Mouse (Mus musculus): ENCODE data around the gene Pycr1. TPM values are rescaled to one million over a fixed set of nuclear protein-coding genes. Genes with fewer than 3 reads are reported as not detected.

The Pycr1 gene
- polyA plus RNA-seq, 1 experiment from 2014 or later = 25.4 TPM

DNA sequence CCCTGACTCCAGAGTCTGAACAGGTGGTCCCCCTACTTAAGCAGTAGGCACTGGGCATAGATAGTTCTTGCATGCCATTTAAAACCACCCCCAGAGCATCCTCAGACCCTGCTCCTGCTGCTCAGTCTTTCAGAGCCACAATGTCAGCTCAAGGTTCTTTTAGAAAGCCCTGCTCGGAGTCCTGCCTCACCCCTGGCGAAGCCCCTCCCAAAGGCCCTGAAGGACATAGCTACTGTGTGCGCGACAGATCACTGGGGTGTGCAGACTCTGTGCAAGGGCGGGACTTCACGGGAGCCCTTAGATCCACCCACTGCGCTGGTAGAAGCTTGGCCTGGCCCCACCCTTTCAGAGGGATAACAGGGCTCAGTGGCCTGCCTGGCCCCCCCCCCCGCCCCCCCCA lies 34.3 kb downstream of the Pycr1 start:
- H3K9me3 ChIP-seq = no peaks in the 10 kb centered on the region
- H3K36me3 ChIP-seq = peaks cover 49% of the 10 kb centered on the region
- H3K27me3 ChIP-seq = 0 out of 2 replicates have a peak, but pooled peaks cover 10% of the 10 kb centered on the region
- peak overlapping the region; percentile 75; the same call in 1 of the 2 replicates for H3K4me2 ChIP-seq
- 40% methylated on average over 8 of the region's 8 CpGs for WGBS
- no peak; the same call in 1 of the 2 replicates for ATAC-seq (ENCODE audit: borderline replicate concordance, extremely low read depth, low FRiP score, low TSS enrichment)
- H3K4me1 ChIP-seq = peaks cover 26% of the 10 kb centered on the region
- H3K4me3 ChIP-seq = no peak overlapping the region
- no peak overlapping the region for H3K27ac ChIP-seq
- no peak overlapping the region for H3K9ac ChIP-seq

DNA sequence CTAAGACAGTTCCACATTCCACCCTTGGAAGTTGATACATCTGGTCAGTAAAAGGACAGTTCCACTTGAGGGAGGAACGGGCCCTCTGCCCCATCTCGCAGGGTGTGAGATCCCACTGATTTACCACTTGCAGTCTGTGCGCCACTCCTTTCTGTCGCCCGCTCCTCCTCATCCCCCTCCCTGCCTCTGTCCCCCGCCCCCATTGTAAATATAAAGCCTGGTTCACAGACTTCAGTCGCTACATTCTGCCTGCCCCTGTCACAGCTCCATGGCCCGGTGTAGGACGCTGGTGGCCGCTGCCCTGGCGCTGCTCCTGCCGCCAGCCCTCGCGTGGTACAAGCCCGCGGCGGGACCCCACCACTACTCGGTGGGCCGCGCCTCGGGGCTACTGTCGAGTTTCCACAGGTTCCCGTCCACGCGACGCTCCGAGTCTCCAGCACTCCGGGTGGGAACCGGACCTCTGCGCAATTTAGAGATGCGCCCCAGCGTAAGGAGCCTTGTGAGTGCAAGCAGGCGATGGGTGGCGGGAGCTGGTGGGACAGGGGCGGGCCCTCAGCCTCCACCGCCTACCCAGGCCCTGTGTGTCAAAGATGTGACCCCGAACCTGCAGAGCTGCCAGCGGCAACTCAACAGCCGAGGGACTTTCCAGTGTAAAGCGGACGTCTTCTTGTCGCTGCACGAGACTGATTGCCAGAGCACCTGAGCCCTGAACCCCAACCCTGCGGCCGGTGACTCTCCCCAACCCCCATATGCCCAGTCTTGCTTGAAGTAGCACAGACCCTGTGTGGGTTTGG lies 35.1 kb downstream of the Pycr1 start, which contains the start of gene Npb:
Gene Npb, plus strand, starts transcription at position 237 of the 794 bp plus-strand sequence.
- no peak for ATAC-seq (ENCODE audit: borderline replicate concordance, extremely low read depth, low FRiP score, low TSS enrichment)
- no peaks in the 10 kb centered on the region for H3K9me3 ChIP-seq
- peak within 1 kb of the TSS; percentile 37; the same call in 1 of the 2 replicates for H3K9ac ChIP-seq
- 0 out of 2 replicates have a peak within 1 kb of the TSS, but pooled peaks have one; percentile 9 for H3K27ac ChIP-seq
- 3% methylated on average over 45 of the region's 45 CpGs for WGBS
- H3K27me3 ChIP-seq = 0 out of 2 replicates have a peak, but pooled peaks cover 10% of the 10 kb centered on the region
- H3K36me3 ChIP-seq = peaks cover 52% of the 10 kb centered on the region
- peak within 1 kb of the TSS; percentile 31 for H3K4me3 ChIP-seq
- peak within 1 kb of the TSS; percentile 75 for H3K4me2 ChIP-seq
- H3K4me1 ChIP-seq = peaks cover 26% of the 10 kb centered on the region

DNA sequence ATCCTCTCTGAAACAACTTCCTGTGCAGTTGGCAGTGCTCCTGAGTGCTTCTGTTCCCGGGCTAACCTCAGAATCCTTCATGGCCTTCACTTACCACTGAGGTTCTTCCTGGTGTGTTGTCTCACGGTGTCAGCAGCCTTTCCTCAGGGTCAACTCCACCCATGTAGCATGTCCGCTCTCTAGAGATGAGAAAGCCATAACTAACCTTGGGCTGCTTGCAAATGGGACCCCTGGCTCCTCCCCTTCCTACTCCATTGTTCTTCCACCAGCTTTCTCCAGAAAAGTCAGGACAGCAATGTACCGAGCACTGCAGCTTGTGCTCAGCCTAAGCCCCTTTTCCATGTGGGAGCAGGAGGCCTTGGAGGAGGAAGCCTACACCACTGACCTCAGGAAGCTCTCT lies 36.8 kb downstream of the Pycr1 start:
- H3K4me3 ChIP-seq = no peak overlapping the region
- H3K36me3 ChIP-seq = peaks cover 52% of the 10 kb centered on the region
- H3K9me3 ChIP-seq = no peaks in the 10 kb centered on the region
- H3K9ac ChIP-seq = no peak overlapping the region
- H3K4me1 ChIP-seq = peaks cover 26% of the 10 kb centered on the region
- H3K4me2 ChIP-seq = no peak overlapping the region
- 69% methylated on average over 4 of the region's 4 CpGs for WGBS
- H3K27ac ChIP-seq = peak overlapping the region; percentile 9
- 0 out of 2 replicates have a peak, but pooled peaks cover 10% of the 10 kb centered on the region for H3K27me3 ChIP-seq
- ATAC-seq (ENCODE audit: borderline replicate concordance, extremely low read depth, low FRiP score, low TSS enrichment) = no peak

DNA sequence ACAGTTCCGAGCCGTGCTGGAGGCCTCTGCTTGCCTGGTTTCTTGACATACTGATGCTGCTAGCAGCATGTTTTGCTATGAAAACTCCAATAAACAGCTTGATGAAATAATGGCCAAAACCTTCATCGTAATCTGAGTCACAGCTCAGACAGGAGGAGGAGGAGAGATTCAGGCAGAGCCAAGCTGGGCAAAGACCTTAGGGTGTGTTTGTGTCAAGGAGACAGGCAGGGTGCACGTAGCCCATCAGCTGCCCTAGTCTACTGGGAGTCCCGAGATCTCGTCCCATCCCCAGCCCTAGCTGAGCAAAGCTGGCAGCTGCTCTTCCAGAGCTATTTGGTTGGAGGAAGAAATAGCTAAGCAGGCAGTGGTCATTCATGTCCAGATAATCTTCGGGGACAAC lies 37.9 kb downstream of the Pycr1 start:
- no peak for ATAC-seq (ENCODE audit: borderline replicate concordance, extremely low read depth, low FRiP score, low TSS enrichment)
- Histone ChIP-seq H3K4me1 (peaks cover 26% of the 10 kb centered on the region), H3K27ac (no peak overlapping the region), H3K9me3 (no peaks in the 10 kb centered on the region), H3K4me3 (no peak overlapping the region), H3K36me3 (peaks cover 44% of the 10 kb centered on the region), H3K4me2 (no peak overlapping the region), H3K27me3 (0 out of 2 replicates have a peak, but pooled peaks cover 10% of the 10 kb centered on the region), H3K9ac (no peak overlapping the region)
- WGBS = 82% methylated on average over 7 of the region's 7 CpGs

DNA sequence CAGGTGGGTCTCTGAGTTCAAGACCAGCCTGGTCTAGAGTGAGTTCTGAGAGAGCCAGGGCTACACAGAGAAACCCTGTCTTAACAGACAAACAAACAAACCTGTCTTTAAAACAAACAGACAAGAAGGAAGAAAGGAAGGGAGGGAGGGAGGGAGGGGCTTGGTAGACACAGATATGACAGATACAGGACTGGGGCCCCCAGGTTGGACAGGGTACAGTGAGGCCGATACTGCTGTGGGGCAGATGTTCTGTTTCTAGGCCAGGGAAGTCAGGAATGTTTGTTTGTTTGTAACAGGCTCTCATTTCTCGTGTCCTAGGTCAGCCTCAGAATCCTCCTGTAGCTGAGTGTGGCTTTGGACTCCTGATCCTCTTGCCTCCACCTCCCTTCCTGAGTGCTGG lies 40.0 kb downstream of the Pycr1 start:
- Histone ChIP-seq H3K4me3 (no peak overlapping the region), H3K36me3 (peaks cover 49% of the 10 kb centered on the region), H3K4me1 (peaks cover 25% of the 10 kb centered on the region), H3K27ac (no peak overlapping the region), H3K9ac (no peak overlapping the region), H3K27me3 (0 out of 2 replicates have a peak, but pooled peaks cover 1% of the 10 kb centered on the region), H3K4me2 (no peak overlapping the region), H3K9me3 (no peaks in the 10 kb centered on the region)
- 65% methylated on average over 2 of the region's 2 CpGs for WGBS
- no peak for ATAC-seq (ENCODE audit: borderline replicate concordance, extremely low read depth, low FRiP score, low TSS enrichment)

DNA sequence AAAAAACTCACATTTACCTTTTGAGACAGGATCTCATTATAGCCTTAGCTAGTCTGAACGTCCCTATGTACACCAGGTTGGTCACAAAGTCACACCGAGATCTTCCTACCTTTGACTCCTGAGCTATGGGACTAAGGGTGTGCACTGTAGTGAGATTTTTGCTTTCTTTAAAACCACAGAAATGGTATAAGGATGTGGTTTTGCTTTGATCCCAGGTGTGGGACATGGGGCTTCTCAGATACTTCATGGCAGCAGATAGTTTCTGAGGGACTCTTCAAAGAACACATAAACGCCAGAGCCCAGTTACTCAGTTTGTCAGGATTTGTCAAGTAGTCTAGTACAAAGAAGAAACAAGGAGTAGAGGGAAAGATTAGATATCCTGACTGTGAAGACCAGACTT lies 42.9 kb downstream of the Pycr1 start:
- Histone ChIP-seq H3K4me3 (no peak overlapping the region), H3K27ac (no peak overlapping the region), H3K9me3 (no peaks in the 10 kb centered on the region), H3K9ac (no peak overlapping the region), H3K27me3 (no peaks in the 10 kb centered on the region), H3K36me3 (peaks cover 61% of the 10 kb centered on the region), H3K4me1 (peaks cover 24% of the 10 kb centered on the region), H3K4me2 (no peak overlapping the region)
- no peak for ATAC-seq (ENCODE audit: borderline replicate concordance, extremely low read depth, low FRiP score, low TSS enrichment)
- WGBS = 92% methylated on average over 3 of the region's 3 CpGs

DNA sequence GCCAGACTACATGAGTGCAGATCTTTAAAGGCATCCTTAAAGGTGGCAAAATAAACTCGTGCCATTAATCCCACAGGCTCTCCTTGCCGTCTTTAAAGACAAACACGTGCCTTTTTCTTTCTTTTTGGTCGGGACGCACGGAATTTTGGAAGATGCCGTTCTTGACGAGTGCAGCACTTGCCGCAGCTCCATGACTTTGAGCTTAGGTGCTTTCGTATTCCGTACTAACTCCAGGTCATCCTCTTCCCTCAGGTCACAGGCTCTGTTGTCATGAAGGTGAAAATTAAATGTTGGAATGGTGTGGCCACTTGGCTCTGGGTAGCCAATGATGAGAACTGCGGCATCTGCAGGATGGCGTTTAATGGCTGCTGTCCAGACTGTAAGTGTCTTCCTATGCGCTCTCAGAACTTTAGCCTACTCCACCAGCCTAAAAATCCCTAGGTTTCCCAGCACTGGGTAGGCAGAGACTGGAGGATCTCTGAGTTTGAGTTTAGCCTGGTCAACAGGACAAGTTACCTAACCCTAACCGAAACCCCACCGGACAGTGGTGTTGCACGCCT lies 44.5 kb downstream of the Pycr1 start:
- H3K4me2 ChIP-seq = peak overlapping the region; percentile 84
- peaks cover 24% of the 10 kb centered on the region for H3K4me1 ChIP-seq
- H3K4me3 ChIP-seq = peak overlapping the region; percentile 91
- H3K27me3 ChIP-seq = no peaks in the 10 kb centered on the region
- H3K27ac ChIP-seq = peak overlapping the region; percentile 85
- no peaks in the 10 kb centered on the region for H3K9me3 ChIP-seq
- WGBS = 34% methylated on average over 17 of the region's 17 CpGs
- H3K9ac ChIP-seq = peak overlapping the region; percentile 57
- H3K36me3 ChIP-seq = peaks cover 59% of the 10 kb centered on the region
- no peak for ATAC-seq (ENCODE audit: borderline replicate concordance, extremely low read depth, low FRiP score, low TSS enrichment)

DNA sequence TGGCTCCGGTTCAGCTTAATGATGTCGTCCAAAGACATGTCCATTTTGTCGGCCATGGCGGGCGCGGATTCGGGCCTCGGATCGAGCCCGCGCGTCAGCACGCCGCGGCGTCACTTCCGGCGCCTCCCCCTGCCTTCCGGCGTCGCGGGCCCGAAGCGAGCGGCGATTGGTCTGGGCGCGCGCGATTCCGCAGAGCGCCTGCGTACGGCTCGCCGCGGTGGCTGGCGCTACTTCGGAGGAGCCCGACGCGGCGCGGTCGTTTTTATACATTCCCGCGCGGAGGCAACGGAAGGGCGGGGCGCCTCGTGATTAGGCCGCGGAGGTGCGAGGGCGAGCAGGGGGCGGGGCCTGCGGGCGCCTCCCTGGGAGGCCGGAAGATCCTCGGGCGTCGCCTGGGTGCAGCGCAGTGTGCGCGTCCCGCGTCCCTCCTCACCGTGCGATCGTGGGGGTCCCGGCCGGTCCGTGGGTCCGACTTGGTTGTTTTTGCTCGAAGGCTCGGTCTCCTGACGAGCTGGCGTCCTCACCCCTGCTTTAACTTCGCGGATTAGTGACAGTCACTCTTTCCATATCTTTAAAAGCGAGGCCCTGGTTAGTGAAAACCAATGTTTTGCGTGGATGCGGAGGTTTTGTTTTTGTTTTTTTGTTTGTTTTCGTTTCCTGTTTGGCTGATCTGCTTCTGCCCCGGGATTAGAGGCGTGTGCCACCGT lies 45.1 kb downstream of the Pycr1 start, which contains the start of the genes Alyref and Anapc11:
Gene Alyref, minus strand, starts transcription at position 83 of the 707 bp plus-strand sequence.
Gene Anapc11, plus strand, starts transcription at position 139 of the 707 bp plus-strand sequence.
- Histone ChIP-seq H3K27ac (peak within 1 kb of the TSS; percentile 89), H3K9ac (peak within 1 kb of the TSS; percentile 97), H3K9me3 (no peaks in the 10 kb centered on the region), H3K4me2 (peak within 1 kb of the TSS; percentile 91), H3K4me1 (peaks cover 24% of the 10 kb centered on the region), H3K4me3 (peak within 1 kb of the TSS; percentile 91), H3K36me3 (peaks cover 59% of the 10 kb centered on the region), H3K27me3 (no peaks in the 10 kb centered on the region)
- under 1% methylated on average over 88 of the region's 88 CpGs for WGBS
- ATAC-seq (ENCODE audit: borderline replicate concordance, extremely low read depth, low FRiP score, low TSS enrichment) = peak; percentile 97

DNA sequence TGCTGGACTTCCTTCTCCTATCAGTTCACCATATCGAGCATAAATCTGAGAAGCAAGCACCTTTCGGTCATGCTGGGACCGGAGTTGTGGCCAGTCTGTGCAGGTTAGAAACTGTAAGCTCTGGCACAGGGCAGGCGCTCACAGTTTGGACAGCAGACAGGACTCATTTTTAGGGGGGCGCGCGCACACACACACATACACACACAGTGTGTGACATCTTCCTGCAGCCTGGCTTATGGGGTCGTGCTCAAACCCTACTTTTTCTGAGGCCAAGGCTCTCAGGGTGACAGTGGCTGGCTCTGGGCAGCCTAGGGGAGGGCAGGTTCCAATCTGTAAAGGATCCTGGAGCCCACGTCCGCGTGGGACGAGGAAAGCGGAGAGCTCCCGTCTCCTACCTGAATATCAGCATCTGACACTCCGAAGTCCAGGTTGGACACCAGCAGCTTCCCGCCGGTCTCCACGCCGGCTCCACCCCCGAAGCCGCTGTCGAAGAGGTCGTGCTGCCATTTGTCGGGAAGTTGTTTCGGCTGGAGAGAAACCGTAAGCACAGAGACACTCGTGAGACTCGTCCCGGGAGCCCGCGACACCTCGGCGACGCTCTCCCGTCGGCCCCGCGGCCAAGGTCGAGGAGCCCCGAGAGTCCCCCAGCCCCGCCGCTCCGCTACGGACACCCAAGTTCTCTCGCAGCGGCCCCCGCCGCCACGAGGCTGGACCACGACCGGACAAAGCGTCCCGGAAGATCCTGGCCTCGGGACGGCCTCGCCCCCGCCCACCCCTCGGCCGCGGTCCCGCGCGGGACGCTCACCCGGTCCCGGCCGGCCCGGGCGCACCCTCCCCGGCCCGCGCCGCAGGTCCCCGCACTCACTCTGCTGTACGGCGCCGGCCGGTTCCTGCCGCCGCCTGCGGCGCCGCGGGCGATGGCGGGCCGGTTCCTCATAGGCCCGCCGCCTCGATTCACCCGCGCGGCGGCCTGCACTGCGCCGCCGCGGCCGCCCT lies 46.0 kb downstream of the Pycr1 start:
- Histone ChIP-seq H3K9me3 (no peaks in the 10 kb centered on the region), H3K4me3 (peak overlapping the region; percentile 91), H3K27ac (peak overlapping the region; percentile 89), H3K27me3 (no peaks in the 10 kb centered on the region), H3K36me3 (peaks cover 61% of the 10 kb centered on the region), H3K4me2 (peak overlapping the region; percentile 91), H3K4me1 (peaks cover 24% of the 10 kb centered on the region), H3K9ac (peak overlapping the region; percentile 97)
- WGBS = 2% methylated on average over 99 of the region's 99 CpGs
- peak; percentile 50; the same call in 1 of the 2 replicates for ATAC-seq (ENCODE audit: borderline replicate concordance, extremely low read depth, low FRiP score, low TSS enrichment)

DNA sequence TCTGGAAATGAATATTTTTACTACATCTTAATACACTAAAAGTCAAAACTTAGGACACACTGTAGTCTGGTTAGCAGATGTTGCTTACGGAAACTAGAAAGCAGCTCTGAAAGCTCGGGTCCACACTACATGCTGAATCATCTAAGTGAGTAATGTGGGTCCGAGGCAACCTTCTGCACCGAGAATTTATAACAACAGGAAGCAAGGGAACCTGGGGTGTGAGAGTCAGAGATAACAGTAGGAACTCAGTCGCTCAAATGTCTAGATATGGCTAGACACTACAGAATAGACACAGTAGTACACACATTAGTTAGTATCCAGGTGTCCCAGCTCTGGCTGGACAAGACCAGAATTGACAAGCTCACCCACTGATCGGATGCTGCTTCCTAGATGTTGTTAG lies 55.0 kb downstream of the Pycr1 start:
- H3K36me3 ChIP-seq = peaks cover 95% of the 10 kb centered on the region
- H3K9ac ChIP-seq = no peak overlapping the region
- H3K27ac ChIP-seq = no peak overlapping the region
- H3K4me2 ChIP-seq = no peak overlapping the region
- no peak for ATAC-seq (ENCODE audit: borderline replicate concordance, extremely low read depth, low FRiP score, low TSS enrichment)
- H3K4me1 ChIP-seq = no peaks in the 10 kb centered on the region
- H3K27me3 ChIP-seq = no peaks in the 10 kb centered on the region
- no peak overlapping the region for H3K4me3 ChIP-seq
- 89% methylated on average over 6 of the region's 6 CpGs for WGBS
- H3K9me3 ChIP-seq = no peaks in the 10 kb centered on the region

Measured in lung, embryonic 15.5 days (tissue).